Mouse (Mus musculus): ENCODE measurements around the gene Dhps. TPM values are rescaled to one million over a fixed set of nuclear protein-coding genes. Genes with fewer than 3 reads are reported as not detected.

Gene Dhps
- 47.1 TPM in 2 replicates for polyA plus RNA-seq (2015; fragmentation: Nextera tagmentation; extraction: Ambion mirVana)

DNA sequence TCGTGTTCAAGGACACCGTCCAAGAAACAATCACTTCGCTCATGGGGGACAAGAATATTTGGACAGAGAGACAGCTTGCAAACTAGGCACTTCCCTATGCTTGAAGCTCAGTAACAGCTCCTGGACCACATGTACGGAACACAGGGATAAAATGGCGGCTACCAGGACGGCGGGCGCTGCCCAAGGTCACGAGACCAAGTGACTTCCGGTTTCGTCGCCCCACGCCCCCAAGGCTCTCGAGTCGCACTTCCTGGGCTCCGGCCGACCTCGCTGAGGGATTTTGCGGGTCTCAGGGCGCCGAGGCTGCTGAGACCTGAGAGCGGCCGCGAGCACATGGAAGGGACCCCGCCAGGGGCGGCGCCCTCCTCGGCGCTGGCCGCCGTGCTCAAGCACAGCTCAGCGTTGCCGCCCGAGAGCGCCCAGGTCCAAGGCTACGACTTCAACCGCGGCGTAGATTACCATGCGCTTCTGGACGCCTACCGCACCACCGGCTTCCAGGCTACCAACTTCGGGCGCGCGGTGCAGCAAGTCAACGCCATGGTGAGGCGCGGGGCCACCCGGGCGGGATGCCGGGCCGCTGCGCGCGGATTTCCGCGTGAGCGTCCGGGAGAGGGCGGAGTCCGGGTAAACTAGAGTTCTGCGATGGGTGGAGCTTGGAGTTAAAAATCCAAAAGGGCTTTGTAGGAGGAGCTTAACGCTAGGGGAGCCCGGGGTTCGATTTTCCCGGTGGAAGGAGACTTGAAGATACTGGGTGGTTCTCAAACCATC, at the start of gene Dhps:
Gene Dhps, plus strand, starts transcription at position 244 of the 768 bp plus-strand sequence.
- under 1% methylated on average over 68 of the region's 68 CpGs for WGBS
- peak within 1 kb of the TSS; percentile 98 for H3K9ac ChIP-seq (ENCODE audit: low read length)
- ATAC-seq (ENCODE audit: insufficient read depth, low FRiP score): peak; percentile 91

GRCm38 (mm10) chr8:85023846-85024245, 47.7 kb upstream of the Dhps start:
- H3K4me3 ChIP-seq (replicated peaks; ENCODE audit: low read length): peak overlapping the region; percentile 95

More for the DNA sequence above, at the start of gene Dhps:
- H3K27me3 ChIP-seq (ENCODE audit: control insufficient read depth, insufficient read depth, low read length): no peaks in the 10 kb centered on the region
- H3K9me3 ChIP-seq (replicated peaks; ENCODE audit: control insufficient read depth, low read length): no peaks in the 10 kb centered on the region
- H3K4me3 ChIP-seq (replicated peaks; ENCODE audit: low read length): peak within 1 kb of the TSS; percentile 86
- H3K36me3 ChIP-seq (ENCODE audit: control insufficient read depth, insufficient read depth, low read length): no peaks in the 10 kb centered on the region; the same call in 1 of the 2 replicates
- peaks cover 11% of the 10 kb centered on the region for H3K4me1 ChIP-seq (ENCODE audit: control insufficient read depth, insufficient read depth, low read length)
- peak within 1 kb of the TSS; percentile 94 for H3K4me2 ChIP-seq (ENCODE audit: low read depth, low read length)
- peak within 1 kb of the TSS; percentile 97 for H3K27ac ChIP-seq (ENCODE audit: low read length)

DNA sequence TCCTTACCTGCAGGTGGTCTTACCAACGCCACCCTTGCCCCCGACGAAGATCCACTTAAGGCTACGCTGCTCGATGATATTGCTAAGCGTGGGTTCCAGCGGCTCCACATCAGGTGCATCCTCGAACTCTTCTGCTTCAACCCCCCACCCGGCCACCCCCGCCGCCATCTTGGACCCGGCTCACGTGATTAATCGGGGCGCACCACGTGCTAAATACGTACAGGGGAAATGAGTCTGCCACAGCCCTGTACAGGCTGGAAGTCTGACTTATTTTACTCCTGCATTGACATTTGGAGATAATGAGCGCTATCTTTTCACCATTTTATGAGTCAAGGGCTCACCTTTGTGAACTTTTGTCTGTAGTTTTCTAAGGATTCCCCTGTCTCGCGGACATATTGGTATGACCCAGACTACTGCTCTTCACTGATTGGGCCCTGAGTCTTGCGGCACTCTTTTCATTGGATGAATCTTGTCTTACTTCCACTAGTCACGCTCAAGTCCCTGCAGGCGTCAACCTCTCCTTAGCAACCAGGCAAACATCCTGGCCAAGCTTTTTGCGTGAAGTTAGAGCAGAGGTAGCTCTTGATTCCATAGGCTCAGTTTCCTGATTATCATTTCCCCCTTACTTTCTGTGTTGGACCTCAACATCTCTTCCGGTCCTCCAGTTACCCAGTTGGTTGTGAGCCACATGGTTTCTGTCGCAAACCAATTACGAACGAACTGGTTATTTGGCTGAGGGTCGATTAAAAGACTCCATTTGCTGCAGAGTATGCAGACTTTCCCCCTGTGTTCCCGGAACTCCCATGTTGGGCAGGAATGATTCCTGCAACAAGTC, 46.2 kb upstream of the Dhps start, which contains the start of gene Asna1:
Gene Asna1, minus strand, starts transcription at position 184 of the 835 bp plus-strand sequence.
- Histone ChIP-seq H3K4me3 (replicated peaks; ENCODE audit: low read length) (peak within 1 kb of the TSS; percentile 95), H3K9ac (ENCODE audit: low read length) (peak within 1 kb of the TSS; percentile 86), H3K9me3 (replicated peaks; ENCODE audit: control insufficient read depth, low read length) (no peaks in the 10 kb centered on the region), H3K4me1 (ENCODE audit: control insufficient read depth, insufficient read depth, low read length) (peaks cover 34% of the 10 kb centered on the region), H3K4me2 (ENCODE audit: low read depth, low read length) (peak within 1 kb of the TSS; percentile 99), H3K36me3 (ENCODE audit: control insufficient read depth, insufficient read depth, low read length) (peaks cover 18% of the 10 kb centered on the region), H3K27ac (ENCODE audit: low read length) (peak within 1 kb of the TSS; percentile 93), H3K27me3 (ENCODE audit: control insufficient read depth, insufficient read depth, low read length) (no peaks in the 10 kb centered on the region)
- 4% methylated on average over 30 of the region's 30 CpGs for WGBS
- ATAC-seq (ENCODE audit: insufficient read depth, low FRiP score): peak; percentile 91

More at GRCm38 (mm10) chr8:85023846-85024245, 47.7 kb upstream of the Dhps start:
- Histone ChIP-seq H3K36me3 (ENCODE audit: control insufficient read depth, insufficient read depth, low read length) (peaks cover 21% of the 10 kb centered on the region), H3K9ac (ENCODE audit: low read length) (no peak overlapping the region), H3K27me3 (ENCODE audit: control insufficient read depth, insufficient read depth, low read length) (no peaks in the 10 kb centered on the region), H3K4me2 (ENCODE audit: low read depth, low read length) (peak overlapping the region; percentile 99; the same call in 1 of the 2 replicates), H3K9me3 (replicated peaks; ENCODE audit: control insufficient read depth, low read length) (no peaks in the 10 kb centered on the region), H3K27ac (ENCODE audit: low read length) (no peak overlapping the region), H3K4me1 (ENCODE audit: control insufficient read depth, insufficient read depth, low read length) (peaks cover 29% of the 10 kb centered on the region)
- WGBS: 90% methylated on average over 3 of the region's 3 CpGs
- no peak for ATAC-seq (ENCODE audit: insufficient read depth, low FRiP score)

GRCm38 (mm10) chr8:85026670-85027515, 44.7 kb upstream of the Dhps start, which contains the start of gene Trir:
Gene Trir (plus strand): TSS chr8:85026823.
- Histone ChIP-seq H3K27ac (ENCODE audit: low read length) (peak within 1 kb of the TSS; percentile 93), H3K4me1 (ENCODE audit: control insufficient read depth, insufficient read depth, low read length) (peaks cover 34% of the 10 kb centered on the region), H3K4me3 (replicated peaks; ENCODE audit: low read length) (peak within 1 kb of the TSS; percentile 100), H3K9me3 (replicated peaks; ENCODE audit: control insufficient read depth, low read length) (no peaks in the 10 kb centered on the region), H3K9ac (ENCODE audit: low read length) (peak within 1 kb of the TSS; percentile 100), H3K27me3 (ENCODE audit: control insufficient read depth, insufficient read depth, low read length) (no peaks in the 10 kb centered on the region), H3K36me3 (ENCODE audit: control insufficient read depth, insufficient read depth, low read length) (peaks cover 11% of the 10 kb centered on the region), H3K4me2 (ENCODE audit: low read depth, low read length) (peak within 1 kb of the TSS; percentile 99)
- under 1% methylated on average over 73 of the region's 75 CpGs for WGBS
- peak; percentile 88 for ATAC-seq (ENCODE audit: insufficient read depth, low FRiP score)

GRCm38 (mm10) chr8:85027516-85027855, 44.1 kb upstream of the Dhps start:
- H3K4me2 ChIP-seq (ENCODE audit: low read depth, low read length): peak overlapping the region; percentile 99
- peaks cover 34% of the 10 kb centered on the region for H3K4me1 ChIP-seq (ENCODE audit: control insufficient read depth, insufficient read depth, low read length)
- peak overlapping the region; percentile 93 for H3K27ac ChIP-seq (ENCODE audit: low read length)
- peak overlapping the region; percentile 100 for H3K4me3 ChIP-seq (replicated peaks; ENCODE audit: low read length)
- H3K27me3 ChIP-seq (ENCODE audit: control insufficient read depth, insufficient read depth, low read length): no peaks in the 10 kb centered on the region
- H3K9me3 ChIP-seq (replicated peaks; ENCODE audit: control insufficient read depth, low read length): no peaks in the 10 kb centered on the region
- WGBS: 1% methylated on average over 13 of the region's 13 CpGs
- peak overlapping the region; percentile 100 for H3K9ac ChIP-seq (ENCODE audit: low read length)
- peaks cover 11% of the 10 kb centered on the region; the same call in 1 of the 2 replicates for H3K36me3 ChIP-seq (ENCODE audit: control insufficient read depth, insufficient read depth, low read length)
- ATAC-seq (ENCODE audit: insufficient read depth, low FRiP score): no peak

- ATAC-seq (ENCODE audit: insufficient read depth, low FRiP score): no peak
- WGBS: 7% methylated on average over 2 of the region's 2 CpGs
- Histone ChIP-seq H3K9me3 (replicated peaks; ENCODE audit: control insufficient read depth, low read length) (no peaks in the 10 kb centered on the region), H3K4me1 (ENCODE audit: control insufficient read depth, insufficient read depth, low read length) (peaks cover 34% of the 10 kb centered on the region), H3K27ac (ENCODE audit: low read length) (no peak overlapping the region), H3K4me3 (replicated peaks; ENCODE audit: low read length) (peak overlapping the region; percentile 100), H3K27me3 (ENCODE audit: control insufficient read depth, insufficient read depth, low read length) (no peaks in the 10 kb centered on the region), H3K4me2 (ENCODE audit: low read depth, low read length) (peak overlapping the region; percentile 99), H3K36me3 (ENCODE audit: control insufficient read depth, insufficient read depth, low read length) (peaks cover 11% of the 10 kb centered on the region; the same call in 1 of the 2 replicates), H3K9ac (ENCODE audit: low read length) (peak overlapping the region; percentile 100)
Measured at GRCm38 (mm10) chr8:85027922-85028321, 43.6 kb upstream of the Dhps start.

GRCm38 (mm10) chr8:85029271-85029670, 42.3 kb upstream of the Dhps start:
- H3K27ac ChIP-seq (ENCODE audit: low read length): no peak overlapping the region
- no peak overlapping the region for H3K4me3 ChIP-seq (replicated peaks; ENCODE audit: low read length)
- 80% methylated on average over 14 of the region's 14 CpGs for WGBS
- H3K9me3 ChIP-seq (replicated peaks; ENCODE audit: control insufficient read depth, low read length): no peaks in the 10 kb centered on the region
- peak overlapping the region; percentile 100 for H3K9ac ChIP-seq (ENCODE audit: low read length)
- no peak for ATAC-seq (ENCODE audit: insufficient read depth, low FRiP score)
- H3K4me2 ChIP-seq (ENCODE audit: low read depth, low read length): peak overlapping the region; percentile 99; the same call in 1 of the 2 replicates
- H3K36me3 ChIP-seq (ENCODE audit: control insufficient read depth, insufficient read depth, low read length): no peaks in the 10 kb centered on the region
- no peaks in the 10 kb centered on the region for H3K27me3 ChIP-seq (ENCODE audit: control insufficient read depth, insufficient read depth, low read length)
- H3K4me1 ChIP-seq (ENCODE audit: control insufficient read depth, insufficient read depth, low read length): peaks cover 33% of the 10 kb centered on the region

DNA sequence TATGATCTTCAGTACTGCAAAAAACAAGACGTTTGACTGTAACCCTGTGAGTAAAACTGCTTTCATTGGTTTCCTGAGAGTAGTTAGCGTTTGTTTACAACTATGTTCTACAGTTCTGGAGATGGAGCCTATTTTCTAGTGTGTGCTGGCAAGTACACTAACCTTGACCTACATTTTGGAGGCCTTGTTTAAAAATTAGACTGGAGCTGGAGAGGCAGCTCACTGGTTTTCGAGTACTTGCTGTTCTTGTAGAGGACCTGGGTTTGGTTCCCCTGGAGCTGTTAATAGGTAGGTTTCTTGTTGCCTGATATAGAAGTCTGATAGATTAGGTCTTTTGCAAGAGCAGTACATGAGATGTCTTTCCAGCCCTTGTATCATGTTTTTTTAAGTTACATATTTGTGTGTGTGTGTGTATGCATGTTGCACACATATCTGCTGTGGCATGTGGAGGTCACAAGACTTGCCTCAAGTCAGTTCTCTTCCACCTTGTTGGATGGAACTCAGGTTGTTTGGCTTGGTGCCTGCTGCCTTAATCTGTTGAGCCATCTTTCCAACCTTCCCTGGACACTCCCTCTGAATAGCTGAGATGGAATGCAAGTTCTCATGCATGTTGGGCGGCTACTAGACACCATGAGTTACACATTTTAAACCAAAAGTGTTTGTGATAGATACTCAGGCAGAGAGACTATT, 38.8 kb upstream of the Dhps start:
- Histone ChIP-seq H3K4me1 (ENCODE audit: control insufficient read depth, insufficient read depth, low read length) (peaks cover 27% of the 10 kb centered on the region), H3K36me3 (ENCODE audit: control insufficient read depth, insufficient read depth, low read length) (no peaks in the 10 kb centered on the region), H3K27ac (ENCODE audit: low read length) (no peak overlapping the region), H3K4me3 (replicated peaks; ENCODE audit: low read length) (no peak overlapping the region), H3K27me3 (ENCODE audit: control insufficient read depth, insufficient read depth, low read length) (no peaks in the 10 kb centered on the region), H3K9me3 (replicated peaks; ENCODE audit: control insufficient read depth, low read length) (no peaks in the 10 kb centered on the region), H3K4me2 (ENCODE audit: low read depth, low read length) (no peak overlapping the region), H3K9ac (ENCODE audit: low read length) (no peak overlapping the region)
- WGBS: 77% methylated on average over 4 of the region's 4 CpGs
- ATAC-seq (ENCODE audit: insufficient read depth, low FRiP score): no peak

Measured in stomach, embryonic 16.5 days (tissue).